Mouse (Mus musculus) neural tube, embryonic 11.5 days (tissue): ENCODE measurements around the gene Spaca4. TPM values are rescaled to one million over a fixed set of nuclear protein-coding genes. Genes with fewer than 3 reads are reported as not detected.

Experiments
- ATAC-seq: fragments of 200-750 bp; cut with Nextera tagmentation; 2 replicates; pipeline ENCODE4 v1.8.0; 2017; ENCODE audit warnings: moderate number of reproducible peaks, mild to moderate bottlenecking, moderate TSS enrichment, moderate library complexity; ENCODE audit not compliant: insufficient read depth, low FRiP score, low TSS enrichment
- DNase-seq: peaks from one replicate; pipeline ENCODE4 v3.0.0-alpha.2; 2015; ENCODE audit warnings: low spot score
- H3K27ac ChIP-seq: fragments of 300-500 bp; sonication (generic); 2 replicates; pipeline ENCODE4 v1.5.1; 2014; ENCODE audit warnings: low read depth, mild to moderate bottlenecking, low read length
- H3K27me3 ChIP-seq: fragments of 300-500 bp; sonication (generic); 2 replicates; pipeline ENCODE4 v1.6.1; 2014; ENCODE audit warnings: mild to moderate bottlenecking, low read length, mixed read lengths; ENCODE audit not compliant: control insufficient read depth, insufficient read depth
- H3K36me3 ChIP-seq: fragments of 300-500 bp; sonication (generic); 2 replicates; pipeline ENCODE4 v1.6.1; 2014; ENCODE audit warnings: mild to moderate bottlenecking, low read length, moderate library complexity, mixed read lengths; ENCODE audit not compliant: control insufficient read depth, insufficient read depth
- H3K4me1 ChIP-seq: fragments of 300-500 bp; sonication (generic); 2 replicates; pipeline ENCODE4 v1.6.1; 2014; ENCODE audit warnings: low read length, mixed read lengths; ENCODE audit not compliant: control insufficient read depth, insufficient read depth
- H3K4me2 ChIP-seq: fragments of 300-500 bp; sonication (generic); 2 replicates; pipeline ENCODE4 v1.6.1; 2014; ENCODE audit warnings: low read depth, mild to moderate bottlenecking, moderate library complexity
- H3K4me3 ChIP-seq: fragments of 300-500 bp; sonication (generic); 2 replicates; pipeline ENCODE4 v1.5.1; 2014; ENCODE audit warnings: low read depth, low read length
- H3K9ac ChIP-seq: fragments of 300-500 bp; sonication (generic); 2 replicates; pipeline ENCODE4 v1.6.1; 2014; ENCODE audit warnings: mild to moderate bottlenecking, low read length
- H3K9me3 ChIP-seq: fragments of 300-500 bp; sonication (generic); 2 replicates; pipeline ENCODE4 v1.6.1; 2016; ENCODE audit warnings: low read length; ENCODE audit not compliant: control insufficient read depth
- WGBS: fragments of 180-500 bp; shearing (Covaris S2); extraction: QIAGEN DNeasy Blood & Tissue Kit; methylation state at CpG from one replicate; pipeline ENCODE4 v1.1.7; 2014; 5-methylcytosine and 5-hydroxymethylcytosine counted together
- polyA plus RNA-seq: library from polyadenylated mRNA; unstranded; fragments of >200 nt; fragmentation: Nextera tagmentation; extraction: Ambion mirVana; gene quantifications from 2 replicates; pipeline ENCODE4 v1.2.1, GENCODE M21; 2014

Spaca4 gene
- polyA plus RNA-seq, 1 experiment from 2014 or later = not detected

GRCm38 (mm10) chr7:45712022-45712757 is 13.4 kb downstream of the Spaca4 start:
- no peak overlapping the region for H3K4me2 ChIP-seq
- no peaks in the 10 kb centered on the region for H3K27me3 ChIP-seq
- no peaks in the 10 kb centered on the region for H3K9me3 ChIP-seq
- no peak overlapping the region for H3K27ac ChIP-seq
- WGBS = 90% methylated on average over 21 of the region's 21 CpGs
- H3K4me1 ChIP-seq = peaks cover 50% of the 10 kb centered on the region
- DNase-seq = no peak
- H3K36me3 ChIP-seq = peaks cover 10% of the 10 kb centered on the region
- ATAC-seq = no peak
- H3K9ac ChIP-seq = no peak overlapping the region
- no peak overlapping the region for H3K4me3 ChIP-seq

GRCm38 (mm10) chr7:45711316-45712021 is 14.1 kb downstream of the Spaca4 start:
- no peak overlapping the region for H3K4me3 ChIP-seq
- H3K27ac ChIP-seq = no peak overlapping the region
- no peak for ATAC-seq
- H3K4me1 ChIP-seq = peaks cover 50% of the 10 kb centered on the region
- H3K9me3 ChIP-seq = no peaks in the 10 kb centered on the region
- DNase-seq = no peak
- H3K27me3 ChIP-seq = no peaks in the 10 kb centered on the region
- peaks cover 10% of the 10 kb centered on the region for H3K36me3 ChIP-seq
- WGBS = 89% methylated on average over 22 of the region's 24 CpGs
- H3K9ac ChIP-seq = no peak overlapping the region
- no peak overlapping the region for H3K4me2 ChIP-seq

GRCm38 (mm10) chr7:45710477-45711191 is 15.0 kb downstream of the Spaca4 start:
- Histone ChIP-seq H3K27me3 (no peaks in the 10 kb centered on the region), H3K4me2 (no peak overlapping the region), H3K9me3 (no peaks in the 10 kb centered on the region), H3K9ac (no peak overlapping the region), H3K4me1 (peaks cover 49% of the 10 kb centered on the region), H3K4me3 (no peak overlapping the region), H3K27ac (no peak overlapping the region), H3K36me3 (peaks cover 10% of the 10 kb centered on the region)
- ATAC-seq (no peak), DNase-seq (no peak)
- 95% methylated on average over 20 of the region's 20 CpGs for WGBS

GRCm38 (mm10) chr7:45709677-45710355 is 15.8 kb downstream of the Spaca4 start:
- H3K9ac ChIP-seq = 0 out of 2 replicates have a peak overlapping the region, but pooled peaks have one; percentile 8
- H3K27ac ChIP-seq = no peak overlapping the region
- DNase-seq = no peak
- 71% methylated on average over 14 of the region's 14 CpGs for WGBS
- no peaks in the 10 kb centered on the region for H3K27me3 ChIP-seq
- no peak overlapping the region for H3K4me3 ChIP-seq
- H3K4me2 ChIP-seq = no peak overlapping the region
- peaks cover 51% of the 10 kb centered on the region for H3K4me1 ChIP-seq
- no peaks in the 10 kb centered on the region for H3K9me3 ChIP-seq
- peaks cover 10% of the 10 kb centered on the region for H3K36me3 ChIP-seq
- no peak for ATAC-seq

- DNase-seq (peak; percentile 49), ATAC-seq (no peak)
- Histone ChIP-seq H3K9me3 (no peaks in the 10 kb centered on the region), H3K4me3 (no peak overlapping the region), H3K4me1 (peaks cover 44% of the 10 kb centered on the region), H3K9ac (no peak overlapping the region), H3K27me3 (no peaks in the 10 kb centered on the region), H3K36me3 (peaks cover 10% of the 10 kb centered on the region), H3K4me2 (no peak overlapping the region), H3K27ac (no peak overlapping the region)
- WGBS = 49% methylated on average over 6 of the region's 6 CpGs
Observed at GRCm38 (mm10) chr7:45709036-45709435, 16.6 kb downstream of the Spaca4 start.

GRCm38 (mm10) chr7:45708221-45708761 is 17.3 kb downstream of the Spaca4 start:
- ATAC-seq = no peak
- H3K9ac ChIP-seq = no peak overlapping the region
- peaks cover 10% of the 10 kb centered on the region for H3K36me3 ChIP-seq
- 0 out of 2 replicates have a peak overlapping the region, but pooled peaks have one; percentile 12 for H3K4me2 ChIP-seq
- no peak overlapping the region for H3K27ac ChIP-seq
- no peak for DNase-seq
- H3K4me3 ChIP-seq = no peak overlapping the region; the same call in 1 of the 2 replicates
- no peaks in the 10 kb centered on the region for H3K27me3 ChIP-seq
- H3K4me1 ChIP-seq = peaks cover 49% of the 10 kb centered on the region
- H3K9me3 ChIP-seq = no peaks in the 10 kb centered on the region
- 48% methylated on average over 13 of the region's 13 CpGs for WGBS

GRCm38 (mm10) chr7:45707375-45707967 is 18.1 kb downstream of the Spaca4 start:
- Histone ChIP-seq H3K27me3 (no peaks in the 10 kb centered on the region), H3K9ac (no peak overlapping the region), H3K27ac (peak overlapping the region; percentile 0; the same call in 1 of the 2 replicates), H3K36me3 (peaks cover 4% of the 10 kb centered on the region), H3K4me1 (peaks cover 49% of the 10 kb centered on the region), H3K9me3 (no peaks in the 10 kb centered on the region), H3K4me2 (peak overlapping the region; percentile 98), H3K4me3 (peak overlapping the region; percentile 52)
- ATAC-seq (no peak), DNase-seq (peak; percentile 93)
- under 1% methylated on average over 27 of the region's 27 CpGs for WGBS
